Mouse (Mus musculus): ENCODE data around the gene Tbl1xr1.

DNA sequence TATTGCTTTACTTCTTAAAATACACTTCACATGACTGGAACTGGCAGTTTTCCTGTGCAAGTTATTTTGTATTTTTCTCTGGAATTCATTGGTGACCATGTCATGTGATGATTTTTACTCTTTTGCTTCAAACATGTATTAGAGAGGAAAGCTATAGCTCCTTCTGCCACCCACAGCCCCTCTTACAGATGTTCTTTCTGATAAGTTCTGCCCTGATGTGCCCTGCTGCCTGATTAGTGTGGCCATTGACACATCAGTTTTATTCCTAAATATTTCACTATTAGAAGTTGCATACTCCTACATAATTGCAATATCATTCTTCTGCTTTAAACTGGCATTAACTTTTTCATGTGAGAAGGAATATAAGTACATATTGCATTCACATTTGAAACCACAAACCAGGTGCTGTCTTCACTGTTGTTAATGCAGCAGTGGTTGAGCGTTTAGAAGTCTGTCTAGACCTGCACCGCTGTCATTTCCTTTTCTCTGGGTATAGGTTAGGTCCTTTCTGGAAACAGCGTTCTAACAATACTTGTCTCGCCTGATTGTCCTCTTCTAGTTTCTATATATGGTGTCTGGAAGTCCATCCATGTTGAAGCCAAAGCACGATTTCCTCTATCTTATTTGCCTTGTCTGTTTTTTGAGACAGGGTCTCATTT, 74.5 kb downstream of the Tbl1xr1 start:
- no peak for TF ChIP-seq CTCF (conservative IDR thresholded peaks at IDR 0.05; ENCODE audit: low read length)
- TF ChIP-seq POU5F1 (IDR thresholded peaks at IDR 0.05; ENCODE audit: borderline replicate concordance, low read length) = no peak

All from E14TG2a.4 (cell line).